Mouse (Mus musculus): ENCODE measurements around the gene Gsc2.

The Gsc2 gene

GRCm38 (mm10) chr16:17865293-17865692, 49.6 kb downstream of the Gsc2 start:
- DNase-seq (ENCODE audit: extremely low spot score, low read depth, low spot score): no peak

Data from hindlimb bud, embryonic 11.5 days (tissue).